Mouse (Mus musculus) granulocyte monocyte progenitor cell, adult 5-6 weeks (primary cell): ENCODE measurements around the gene Eed. TPM values are rescaled to one million over a fixed set of nuclear protein-coding genes. Genes with fewer than 3 reads are reported as not detected.
A peak's percentile ranks its signal among the peaks of the same experiment; 100 is the strongest.

ENCODE experiments used
- ATAC-seq: replicated peaks from 2 replicates; pipeline ENCODE4 v1.8.0; 2016; ENCODE audit warnings: mild to moderate bottlenecking, moderate TSS enrichment, inconsistent platforms; ENCODE audit not compliant: poor library complexity, severe bottlenecking
- total RNA-seq, 2 experiments: library from RNA; stranded (forward) in 1 of 2; stranded (reverse) in 1 of 2; fragments of 200-712, 200-1000 nt in 1 of 2; fragments of >200 nt in 1 of 2; fragmentation: Nextera tagmentation in 1 of 2; gene quantifications; 2 replicates each; pipeline ENCODE4 v1.2.3; 2014 to 2017

Gene Eed
- total RNA-seq, 2 experiments from 2014 or later = 108 to 164 TPM

DNA sequence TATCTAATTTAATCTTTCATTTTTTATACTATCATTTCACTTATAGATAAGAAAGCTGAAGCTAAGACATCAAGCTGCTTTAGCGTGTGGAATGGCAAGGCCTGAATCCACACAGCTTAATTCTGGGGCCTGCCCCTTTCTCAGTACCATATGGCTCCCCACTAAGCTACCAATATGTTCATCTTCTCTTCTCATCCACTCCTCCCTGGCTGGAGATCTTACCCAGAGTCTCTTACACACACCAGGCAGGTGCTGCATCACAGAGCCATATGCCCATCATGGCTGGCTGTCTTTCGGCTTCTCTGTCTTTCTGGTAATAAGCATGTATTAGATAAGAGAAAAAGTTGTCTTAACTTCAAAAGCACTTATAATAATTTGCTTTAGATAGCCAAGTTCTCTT, 2.7 kb upstream of the Eed start:
- no peak for ATAC-seq

DNA sequence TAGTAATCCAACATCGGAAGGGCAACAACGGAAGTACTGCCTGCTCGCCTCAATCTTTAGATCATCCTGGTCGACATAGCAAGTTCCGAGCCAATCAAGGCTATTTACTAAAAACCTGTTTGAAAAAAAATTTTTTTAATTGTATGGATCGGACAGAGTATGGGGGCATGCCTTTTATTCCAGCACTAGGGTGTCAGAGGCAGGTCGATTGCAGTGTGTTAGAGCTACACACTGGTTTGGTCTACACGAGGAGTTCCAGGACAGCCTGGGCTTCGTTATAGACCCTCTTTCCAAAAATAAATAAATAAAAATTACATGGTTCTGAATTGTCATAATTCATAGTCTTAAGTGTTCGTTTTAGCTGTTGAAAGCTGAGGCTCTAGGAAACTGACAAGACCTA, 774 bp upstream of the Eed start:
- no peak for ATAC-seq

DNA sequence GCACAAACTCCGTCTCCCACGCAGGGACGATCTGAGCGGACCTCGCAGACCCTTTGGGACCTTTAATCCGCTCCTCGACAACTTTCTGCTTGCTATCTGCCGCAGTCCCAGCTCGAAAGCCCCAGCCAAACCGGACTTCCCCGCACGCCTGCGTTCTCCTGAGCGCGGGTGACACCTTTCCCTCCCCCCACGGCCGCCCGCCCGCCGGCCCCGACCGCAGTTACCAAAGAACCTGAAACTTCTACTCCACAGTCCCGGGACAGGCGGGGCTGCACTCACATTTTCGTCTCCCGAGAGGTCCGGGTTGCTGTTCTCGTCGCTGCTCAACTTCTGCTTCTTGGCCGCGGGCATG, 674 bp downstream of the Eed start:
- ATAC-seq = no peak

DNA sequence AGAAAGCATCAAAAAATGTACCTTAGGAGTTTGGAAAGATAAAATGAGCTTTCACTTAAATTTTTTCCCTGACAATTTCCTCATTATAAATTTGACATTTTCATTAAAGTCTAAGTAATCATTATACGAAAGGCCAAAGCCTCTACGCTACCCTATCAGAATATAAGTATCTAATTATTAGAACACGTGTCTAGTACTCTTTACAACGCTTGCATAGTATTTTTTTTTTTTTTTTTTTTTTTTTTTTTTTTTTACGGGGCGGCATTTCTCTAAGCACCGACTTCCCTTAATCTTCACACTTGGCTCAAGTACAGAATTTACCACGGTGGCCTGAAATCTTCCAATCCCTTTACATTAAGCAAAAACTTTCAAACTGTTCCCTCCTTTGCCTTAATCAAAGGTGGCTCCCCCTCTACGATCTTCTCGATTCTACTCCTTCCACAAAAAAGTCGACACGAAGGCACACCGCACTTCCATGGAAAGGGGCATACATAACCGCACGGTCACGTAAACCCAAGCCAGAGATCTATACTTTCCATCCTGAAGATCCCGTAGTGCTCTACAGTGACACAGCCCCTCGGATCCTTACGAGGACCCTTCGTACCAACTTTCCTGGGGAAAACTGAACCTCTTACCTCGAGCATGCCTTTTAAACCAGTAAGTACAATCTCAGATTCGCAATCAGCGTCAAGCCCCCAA, 1.2 kb downstream of the Eed start:
- no peak for ATAC-seq

DNA sequence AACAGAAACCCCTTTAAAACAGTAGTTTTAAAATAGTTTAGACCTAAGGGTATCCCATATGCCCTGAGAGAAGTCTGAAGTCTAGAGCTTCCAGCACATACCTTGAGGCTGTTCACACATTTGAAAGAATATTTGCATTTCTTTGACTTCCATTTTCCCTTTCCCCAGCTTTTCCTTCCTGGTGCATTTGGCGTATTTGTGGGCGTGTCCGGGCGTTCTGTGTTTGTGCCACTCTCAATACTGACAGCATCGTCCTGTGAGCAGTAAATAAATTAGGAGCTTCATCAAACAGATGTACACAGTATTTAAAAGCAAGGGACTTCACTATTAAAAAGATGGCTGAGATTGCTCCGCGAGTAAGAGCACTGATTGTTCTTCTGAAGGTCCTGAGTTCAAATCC, 4.0 kb downstream of the Eed start:
- ATAC-seq = no peak

- no peak for ATAC-seq
Observed at GRCm38 (mm10) chr7:89975571-89975970, 5.2 kb downstream of the Eed start.

GRCm38 (mm10) chr7:89967235-89967634, 13.5 kb downstream of the Eed start:
- ATAC-seq = peak; percentile 60

DNA sequence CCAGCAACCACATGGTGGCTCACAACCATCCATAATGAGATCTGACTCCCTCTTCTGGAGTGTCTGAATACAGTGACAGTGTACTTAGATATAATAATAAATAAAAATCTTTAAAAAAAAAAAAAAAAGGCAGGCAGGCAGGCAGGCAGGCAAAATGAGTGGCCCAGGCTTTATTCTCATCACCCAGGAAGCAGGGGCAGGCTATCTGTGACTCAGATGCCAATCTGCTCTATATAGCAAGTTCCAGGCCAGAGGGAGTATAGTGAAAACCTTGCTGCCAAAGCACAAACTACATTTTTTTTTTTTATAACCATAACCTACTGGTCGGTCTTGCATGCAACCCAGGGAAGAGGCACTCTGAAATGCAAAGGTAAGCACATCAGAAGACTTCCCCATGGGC, 14.0 kb downstream of the Eed start:
- no peak for ATAC-seq

DNA sequence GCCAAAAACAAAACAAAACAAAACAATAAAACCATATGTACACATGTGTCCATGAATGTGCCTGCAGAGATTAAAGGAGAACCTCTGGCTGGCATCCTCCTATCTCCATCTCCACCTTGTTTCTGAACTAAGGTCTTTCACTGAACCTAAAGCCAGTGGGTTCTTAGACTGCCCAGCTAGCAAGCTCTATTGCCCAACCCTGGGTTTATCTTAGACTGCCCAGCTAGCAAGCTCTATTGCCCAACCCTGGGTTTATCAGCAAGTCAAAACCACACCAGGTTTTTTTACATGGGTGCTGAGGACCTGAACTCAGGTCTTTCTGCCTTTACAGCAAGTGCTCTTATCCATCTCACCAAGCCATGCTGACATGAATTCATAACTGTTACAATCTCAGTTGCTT, 17.6 kb downstream of the Eed start:
- ATAC-seq = peak; percentile 72

GRCm38 (mm10) chr7:89957300-89957699, 23.5 kb downstream of the Eed start:
- no peak for ATAC-seq

GRCm38 (mm10) chr7:89954261-89954660, 26.5 kb downstream of the Eed start:
- no peak for ATAC-seq

DNA sequence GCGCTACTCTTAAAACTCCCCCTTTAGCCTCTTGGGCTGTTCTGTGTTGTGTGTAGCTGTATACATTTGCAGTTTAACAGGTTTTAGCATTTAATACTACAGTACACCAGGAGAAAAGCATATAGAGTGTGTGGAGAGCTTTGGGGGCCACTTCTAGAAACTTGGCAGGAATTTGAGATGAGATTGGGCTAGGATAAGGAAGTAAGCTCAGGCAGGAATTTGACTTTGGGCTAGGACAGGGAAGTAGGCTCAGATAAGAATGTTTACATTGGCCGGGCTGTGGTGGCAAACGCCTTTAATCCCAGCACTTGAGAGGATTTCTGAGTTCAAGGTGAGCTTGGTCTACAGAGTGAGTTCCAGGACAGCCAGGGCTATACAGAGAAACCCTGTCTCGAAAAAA, 31.4 kb downstream of the Eed start:
- ATAC-seq = no peak

DNA sequence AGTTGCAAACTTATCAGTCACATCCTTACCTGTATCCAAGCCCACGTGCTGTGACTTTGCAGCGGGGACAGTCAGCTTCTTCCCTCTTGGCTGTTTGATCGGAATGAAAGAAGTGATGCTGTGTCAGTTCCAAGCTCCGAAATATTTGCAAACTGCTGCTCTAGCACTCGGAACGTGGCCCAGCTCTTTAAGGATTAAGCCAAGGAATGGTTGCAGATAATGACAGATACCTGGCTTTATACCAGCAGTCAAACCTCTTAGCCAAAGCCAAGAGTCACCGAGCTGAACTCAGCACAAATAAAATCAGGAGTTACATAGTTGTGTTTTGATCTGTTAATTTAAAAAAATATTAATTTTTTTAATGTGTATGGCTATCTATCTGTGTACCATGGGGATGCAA, 32.8 kb downstream of the Eed start:
- no peak for ATAC-seq

GRCm38 (mm10) chr7:89940571-89941463, 40.0 kb downstream of the Eed start, which contains the start of gene Hikeshi:
Hikeshi (minus strand) TSS chr7:89941204.
- peak; percentile 99 for ATAC-seq

DNA sequence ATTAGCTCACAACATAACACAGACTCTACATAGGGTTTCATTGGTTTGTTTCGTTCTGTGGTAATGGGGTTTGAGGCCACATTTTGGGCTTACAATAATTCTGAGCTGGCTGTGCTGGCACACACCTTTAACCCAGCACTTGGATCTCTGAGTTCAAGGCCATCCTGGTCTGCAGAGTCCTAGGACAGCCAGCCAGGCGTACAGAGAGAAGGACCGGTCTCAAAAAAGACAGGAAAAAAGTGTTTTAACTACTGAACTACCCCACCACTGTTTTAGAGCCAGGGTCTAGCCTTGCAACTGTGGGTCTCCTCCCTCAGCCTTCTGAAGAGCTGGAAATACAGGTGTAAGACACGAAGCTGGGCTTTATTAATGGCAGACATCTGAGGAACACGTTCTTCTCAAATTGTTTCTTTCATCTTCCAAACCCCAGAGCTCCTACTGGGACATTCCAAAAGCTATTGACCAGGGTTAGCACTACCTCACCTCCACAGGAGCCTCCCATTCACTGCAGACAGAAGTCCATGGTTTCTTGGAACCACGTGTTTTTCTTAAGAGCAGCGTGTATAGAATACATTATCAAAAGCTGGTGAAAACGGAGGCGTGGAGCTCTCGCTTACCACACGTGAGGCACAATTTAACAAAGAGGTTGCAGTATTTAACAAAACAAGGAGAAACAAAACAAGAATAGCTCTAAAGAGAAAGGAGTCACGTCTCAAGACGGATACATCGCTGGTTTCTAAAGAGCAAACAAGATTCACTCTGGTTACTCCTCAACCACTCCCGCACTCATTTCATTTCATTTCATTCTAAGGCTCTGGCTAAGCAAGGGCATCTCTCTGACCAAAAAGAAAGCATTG, 41.1 kb downstream of the Eed start:
- no peak for ATAC-seq

GRCm38 (mm10) chr7:89923441-89924180, 57.2 kb downstream of the Eed start:
- ATAC-seq = no peak

GRCm38 (mm10) chr7:89917776-89918175, 63.0 kb downstream of the Eed start:
- ATAC-seq = no peak

DNA sequence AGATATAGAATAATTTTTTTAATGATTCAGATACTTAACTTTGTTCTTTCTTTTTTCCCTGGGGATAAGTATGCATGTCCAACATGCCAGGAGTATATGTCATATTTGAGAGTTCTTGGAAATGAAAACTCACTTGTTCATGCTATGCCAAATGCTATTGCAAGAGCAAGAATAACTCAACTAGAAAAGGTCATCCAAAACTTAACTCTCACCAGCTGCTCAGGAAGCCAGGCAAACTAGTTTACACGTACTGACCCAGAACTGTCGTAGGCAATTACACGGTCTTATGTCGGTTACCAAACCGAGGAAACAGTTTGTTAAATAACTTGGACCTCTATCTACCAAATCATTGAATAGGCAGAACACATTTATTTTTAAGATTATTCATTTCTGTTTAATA, 64.1 kb downstream of the Eed start:
- no peak for ATAC-seq

DNA sequence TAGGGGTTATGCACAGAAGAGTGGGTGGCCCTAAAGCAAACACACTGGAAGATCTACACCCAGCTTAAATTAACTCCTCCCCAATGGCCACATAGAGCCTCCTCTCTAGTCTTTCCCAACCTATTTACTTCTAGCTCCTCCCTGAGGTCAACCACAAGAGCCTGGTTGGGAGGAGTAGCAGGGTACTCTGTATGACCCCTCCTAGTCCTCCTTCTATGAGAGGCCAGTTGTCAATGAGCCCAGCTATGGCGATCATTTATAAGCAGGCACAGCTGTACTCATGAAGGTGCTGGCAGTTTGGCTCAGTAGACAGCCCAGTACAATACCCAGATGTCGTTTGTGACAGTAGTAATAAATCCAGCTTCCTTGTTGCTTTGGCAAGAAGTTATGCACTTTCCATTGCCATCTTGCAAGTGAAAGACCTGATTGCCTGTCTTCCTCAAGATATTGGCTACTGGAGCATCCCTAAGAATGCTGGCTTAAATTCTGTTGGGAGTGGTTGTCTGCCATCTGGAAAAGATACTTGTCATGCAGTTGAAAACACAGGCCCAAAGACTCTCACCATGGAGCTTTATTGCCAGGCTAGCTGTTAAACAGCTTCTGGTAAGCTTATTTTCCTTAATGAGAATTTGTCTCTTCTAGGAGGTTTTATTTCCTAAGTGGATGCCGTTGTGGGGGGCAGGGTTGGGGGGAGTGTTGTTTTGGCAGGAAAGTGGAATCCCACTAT, 67.2 kb downstream of the Eed start:
- peak; percentile 66 for ATAC-seq

DNA sequence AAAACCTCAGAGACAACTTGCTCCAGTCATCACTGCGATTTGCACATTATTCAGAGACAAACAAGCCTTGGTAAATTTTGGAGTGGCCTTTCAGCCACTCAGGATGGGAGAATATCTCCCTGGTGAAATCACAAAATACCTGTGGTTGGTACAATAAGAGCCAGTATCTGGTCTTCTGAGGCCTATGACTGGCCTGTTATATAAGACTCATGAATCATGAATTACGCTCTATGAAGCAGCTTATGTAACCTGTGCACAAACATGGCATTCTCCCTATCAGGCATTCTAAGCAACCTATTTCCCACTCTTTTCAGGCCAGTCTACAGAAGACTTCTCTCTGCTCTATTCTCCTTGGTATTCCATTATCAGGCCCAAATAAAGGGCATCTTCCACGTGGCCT, 68.4 kb downstream of the Eed start:
- no peak for ATAC-seq
